Mouse (Mus musculus) small intestine, adult 2 months (tissue): Measurements from ENCODE around the gene Mcoln2.
A peak's percentile ranks its signal among the peaks of the same experiment; 100 is the strongest.

Experiments
- CTCF ChIP-seq: fragments of 200-500 bp; IDR thresholded peaks from 2 replicates; pipeline ENCODE4 v1.5.1; 2012; ENCODE audit warnings: low read depth, mild to moderate bottlenecking, control low read depth, inconsistent platforms, low read length, moderate library complexity, mixed read lengths; ENCODE audit not compliant: insufficient replicate concordance, insufficient read length; ENCODE audit errors: extremely low read depth
- POLR2A ChIP-seq: fragments of 200-500 bp; IDR thresholded peaks from 2 replicates; pipeline ENCODE4 v1.6.1; 2012; ENCODE audit warnings: low read depth, mild to moderate bottlenecking, control low read depth, inconsistent platforms, low read length, moderate library complexity

DNA sequence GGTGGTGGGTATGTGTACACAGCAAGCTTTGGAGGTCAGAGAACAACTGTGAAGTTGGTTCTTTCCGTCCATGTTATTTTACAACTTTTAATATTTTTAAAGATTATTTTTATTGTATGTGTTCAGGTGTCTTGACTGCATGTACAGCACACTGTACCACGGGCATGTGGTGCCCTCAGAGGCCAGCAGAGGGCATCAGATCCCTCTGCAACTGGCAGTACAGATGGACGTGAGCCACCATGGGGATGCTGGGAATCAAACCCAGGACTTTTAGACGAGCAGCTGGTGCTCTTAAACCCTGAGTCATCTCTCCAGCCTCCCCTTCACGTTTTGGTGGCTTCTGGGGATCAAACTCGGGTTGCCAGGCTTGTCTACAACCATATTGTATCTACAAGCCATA is 47.6 kb upstream of the Mcoln2 start:
- TF ChIP-seq CTCF (peak; percentile 54; the same call in 1 of the 2 replicates), POLR2A (no peak)
